Mouse (Mus musculus): ENCODE data around the gene Fmnl2.

Fmnl2 gene

GRCm38 (mm10) chr2:52987035-52987434 lies 129.4 kb downstream of the Fmnl2 start:
- DNase-seq (ENCODE audit: low spot score) = no peak

- no peak for DNase-seq (ENCODE audit: low spot score)
These were observed 130.1 kb downstream of the Fmnl2 start for GRCm38 (mm10) chr2:52987637-52988295.

- no peak for DNase-seq (ENCODE audit: low spot score)
These were observed 131.7 kb downstream of the Fmnl2 start for GRCm38 (mm10) chr2:52989316-52989715.

- DNase-seq (ENCODE audit: low spot score) = no peak
These were observed 133.4 kb downstream of the Fmnl2 start for GRCm38 (mm10) chr2:52990874-52991687.

- DNase-seq (ENCODE audit: low spot score) = no peak
These were observed 134.1 kb downstream of the Fmnl2 start for GRCm38 (mm10) chr2:52991688-52992194.

- DNase-seq (ENCODE audit: low spot score) = no peak
These were observed 135.6 kb downstream of the Fmnl2 start for GRCm38 (mm10) chr2:52993241-52993640.

GRCm38 (mm10) chr2:52994526-52994925 lies 136.9 kb downstream of the Fmnl2 start:
- no peak for DNase-seq (ENCODE audit: low spot score)

GRCm38 (mm10) chr2:52997955-52998750 lies 140.5 kb downstream of the Fmnl2 start:
- no peak for DNase-seq (ENCODE audit: low spot score)

GRCm38 (mm10) chr2:52999524-52999969 lies 141.9 kb downstream of the Fmnl2 start:
- DNase-seq (ENCODE audit: low spot score) = no peak

GRCm38 (mm10) chr2:53000446-53000845 lies 142.8 kb downstream of the Fmnl2 start:
- DNase-seq (ENCODE audit: low spot score) = no peak

GRCm38 (mm10) chr2:53006161-53006560 lies 148.5 kb downstream of the Fmnl2 start:
- DNase-seq (ENCODE audit: low spot score) = no peak

- peak; percentile 67 for DNase-seq (ENCODE audit: low spot score)
These were observed 149.5 kb downstream of the Fmnl2 start for GRCm38 (mm10) chr2:53007142-53007541.

- DNase-seq (ENCODE audit: low spot score) = no peak
These were observed 155.4 kb downstream of the Fmnl2 start for GRCm38 (mm10) chr2:53013051-53013450.

- no peak for DNase-seq (ENCODE audit: low spot score)
These were observed 156.8 kb downstream of the Fmnl2 start for GRCm38 (mm10) chr2:53014451-53014850.

GRCm38 (mm10) chr2:53022982-53023381 lies 165.3 kb downstream of the Fmnl2 start:
- DNase-seq (ENCODE audit: low spot score) = no peak

GRCm38 (mm10) chr2:53026056-53026769 lies 168.6 kb downstream of the Fmnl2 start:
- no peak for DNase-seq (ENCODE audit: low spot score)

GRCm38 (mm10) chr2:53028868-53029267 lies 171.2 kb downstream of the Fmnl2 start:
- DNase-seq (ENCODE audit: low spot score) = no peak

- DNase-seq (ENCODE audit: low spot score) = no peak
These were observed 172.2 kb downstream of the Fmnl2 start for GRCm38 (mm10) chr2:53029716-53030431.

GRCm38 (mm10) chr2:53030432-53030826 lies 172.8 kb downstream of the Fmnl2 start:
- no peak for DNase-seq (ENCODE audit: low spot score)

GRCm38 (mm10) chr2:53038253-53038652 lies 180.6 kb downstream of the Fmnl2 start:
- no peak for DNase-seq (ENCODE audit: low spot score)

GRCm38 (mm10) chr2:53038737-53039136 lies 181.1 kb downstream of the Fmnl2 start:
- DNase-seq (ENCODE audit: low spot score) = no peak
